Mouse (Mus musculus) CH12.LX (cell line): ENCODE results near the gene Chuk. TPM values are rescaled to one million over a fixed set of nuclear protein-coding genes. Genes with fewer than 3 reads are reported as not detected.

Experiments used
- DNase-seq: peaks from one replicate; pipeline ENCODE4 v3.0.0-alpha.2; 2013; ENCODE audit errors: extremely low read depth
- H3K27ac ChIP-seq: 2 replicates; pipeline ENCODE4 v1.5.1; 2012; ENCODE audit warnings: low read depth, mild to moderate bottlenecking, control low read depth, moderate library complexity; ENCODE audit not compliant: insufficient read depth
- H3K27me3 ChIP-seq: replicated peaks from 2 replicates; pipeline ENCODE3; 2012; ENCODE audit warnings: inconsistent platforms
- H3K36me3 ChIP-seq, 2 experiments: replicated peaks in 1 of 2; 2 replicates each; pipeline versions ENCODE3 to v1.6.1; 2012; ENCODE audit warnings: inconsistent platforms in 1 of 2, low read length in 1 of 2, mild to moderate bottlenecking in 1 of 2, mixed read lengths in 1 of 2, moderate library complexity in 1 of 2; ENCODE audit not compliant: control insufficient read depth in 1 of 2, insufficient read depth in 1 of 2
- H3K4me1 ChIP-seq, 2 experiments: 2 replicates each; pipeline ENCODE4 v1.6.1; 2012; ENCODE audit warnings: inconsistent platforms in 1 of 2, moderate library complexity in 1 of 2; ENCODE audit not compliant: insufficient read depth in 2 of 2, control insufficient read depth in 1 of 2
- H3K4me2 ChIP-seq: 2 replicates; pipeline ENCODE4 v1.6.1; 2012; ENCODE audit warnings: low read depth, mild to moderate bottlenecking, control low read depth; ENCODE audit not compliant: poor library complexity, insufficient read depth, severe bottlenecking
- H3K4me3 ChIP-seq, 3 experiments: fragments of 150-350 bp in 1 of 3; sonication (generic) in 1 of 3; replicated peaks in 1 of 3; 2 replicates each; pipeline versions ENCODE3 to v1.5.1; 2011 to 2012; ENCODE audit warnings: low read depth in 2 of 3, low read length in 2 of 3, mild to moderate bottlenecking in 2 of 3, moderate library complexity in 2 of 3, control low read depth in 1 of 3, improper control_type of control experiment in 1 of 3, inconsistent platforms in 1 of 3, mixed read lengths in 1 of 3; ENCODE audit not compliant: poor library complexity in 1 of 3
- H3K79me2 ChIP-seq: replicated peaks from 2 replicates; pipeline ENCODE4 v1.6.1; 2012; ENCODE audit warnings: mild to moderate bottlenecking, moderate library complexity; ENCODE audit not compliant: control insufficient read depth, poor library complexity, insufficient read depth, severe bottlenecking; ENCODE audit errors: extremely low read depth
- H3K9ac ChIP-seq: 2 replicates; pipeline ENCODE4 v1.6.1; 2012; ENCODE audit warnings: low read depth, mild to moderate bottlenecking, control low read depth, moderate library complexity; ENCODE audit not compliant: insufficient read depth
- H3K9me3 ChIP-seq: replicated peaks from 2 replicates; pipeline ENCODE3; 2012; ENCODE audit warnings: low read length, inconsistent platforms, mixed read lengths
- CHD1 ChIP-seq: IDR thresholded peaks from 2 replicates; pipeline ENCODE4 v1.6.1; 2012; ENCODE audit warnings: low read depth, low read length, improper control_type of control experiment, inconsistent platforms
- CHD2 ChIP-seq: IDR thresholded peaks from 2 replicates; pipeline ENCODE4 v1.6.1; 2011; ENCODE audit warnings: low read length, improper control_type of control experiment
- CTCF ChIP-seq, 2 experiments: IDR thresholded peaks in 1 of 2; conservative IDR thresholded peaks in 1 of 2; 2 replicates each; pipeline ENCODE4 v1.5.1; 2011 to 2012; ENCODE audit warnings: low read depth in 2 of 2, low read length in 2 of 2, improper control_type of control experiment in 1 of 2, inconsistent platforms in 1 of 2, mild to moderate bottlenecking in 1 of 2, moderate library complexity in 1 of 2
- E2F4 ChIP-seq: IDR thresholded peaks from 2 replicates; pipeline ENCODE4 v1.6.1; 2011; ENCODE audit warnings: low read depth, low read length, improper control_type of control experiment; ENCODE audit not compliant: insufficient replicate concordance
- EP300 ChIP-seq: IDR thresholded peaks from 2 replicates; pipeline ENCODE4 v1.6.1; 2011; ENCODE audit warnings: low read length, improper control_type of control experiment
- HCFC1 ChIP-seq: IDR thresholded peaks from 2 replicates; pipeline ENCODE4 v1.6.1; 2012; ENCODE audit warnings: low read depth, mild to moderate bottlenecking, inconsistent platforms, low read length, improper control_type of control experiment
- IRF4 ChIP-seq: IDR thresholded peaks from 2 replicates; pipeline ENCODE4 v1.6.1; 2014; ENCODE audit warnings: low read depth, mild to moderate bottlenecking, inconsistent platforms, low read length, improper control_type of control experiment
- JUND ChIP-seq: conservative IDR thresholded peaks from 2 replicates; pipeline ENCODE4 v1.6.1; 2011; ENCODE audit warnings: low read depth, low read length, improper control_type of control experiment
- MAFK ChIP-seq: IDR thresholded peaks from 2 replicates; pipeline ENCODE4 v1.6.1; 2011; ENCODE audit warnings: low read length, improper control_type of control experiment; ENCODE audit not compliant: insufficient replicate concordance
- MAX ChIP-seq: IDR thresholded peaks from 2 replicates; pipeline ENCODE4 v1.6.1; 2011; ENCODE audit warnings: low read length, improper control_type of control experiment
- MAZ ChIP-seq: IDR thresholded peaks from 2 replicates; pipeline ENCODE4 v1.6.1; 2012; ENCODE audit warnings: low read depth, mild to moderate bottlenecking, inconsistent platforms, low read length, improper control_type of control experiment, moderate library complexity
- MYC ChIP-seq: IDR thresholded peaks from 2 replicates; pipeline ENCODE4 v1.6.1; 2011; ENCODE audit warnings: low read depth, mild to moderate bottlenecking, improper control_type of control experiment, low read length
- NRF1 ChIP-seq: IDR thresholded peaks from 2 replicates; pipeline ENCODE4 v1.6.1; 2014; ENCODE audit warnings: low read depth, mild to moderate bottlenecking, inconsistent platforms, low read length, improper control_type of control experiment, moderate library complexity
- RAD21 ChIP-seq: IDR thresholded peaks from 2 replicates; pipeline ENCODE4 v1.6.1; 2011; ENCODE audit warnings: low read depth, mild to moderate bottlenecking, low read length, improper control_type of control experiment, moderate library complexity
- SMC3 ChIP-seq: IDR thresholded peaks from 2 replicates; pipeline ENCODE4 v1.6.1; 2011; ENCODE audit warnings: low read depth, low read length, improper control_type of control experiment
- TCF12 ChIP-seq: IDR thresholded peaks from 2 replicates; pipeline ENCODE4 v1.6.1; 2014; ENCODE audit warnings: low read depth, mild to moderate bottlenecking, inconsistent platforms, low read length, improper control_type of control experiment
- ZC3H11A ChIP-seq: IDR thresholded peaks from 2 replicates; pipeline ENCODE4 v1.6.1; 2012; ENCODE audit warnings: low read depth, mild to moderate bottlenecking, inconsistent platforms, low read length, improper control_type of control experiment
- ZKSCAN1 ChIP-seq: IDR thresholded peaks from 2 replicates; pipeline ENCODE4 v1.6.1; 2012; ENCODE audit warnings: low read depth, inconsistent platforms, low read length, improper control_type of control experiment, borderline replicate concordance
- dilution Hi-C: fragments of 300-500 bp; cut with MboI; formaldehyde crosslinking; loops from 2 replicates; pipeline ENCODE4 v1.14.3; 2020; ENCODE audit warnings: low sequenced_read_pairs; ENCODE audit not compliant: extremely low pct_unique_long_range_greater_than_20kb, extremely low pct_ligation_motif_present
- in situ Hi-C: fragments of 300-500 bp; cut with MboI; formaldehyde crosslinking; loops from 3 replicates; pipeline ENCODE4 v1.14.3; 2019; ENCODE audit warnings: low sequenced_read_pairs, low pct_ligation_motif_present, low pct_unique_long_range_greater_than_20kb, mixed read lengths
- polyA plus RNA-seq: library from polyadenylated mRNA; unstranded; fragments of >175 nt; gene quantifications from 2 replicates; pipeline ENCODE4 v1.2.1, GENCODE M21; 2012; ENCODE audit warnings: low read depth; ENCODE audit not compliant: insufficient read length
- total RNA-seq, 2 experiments: library from RNA; depleted of rRNA; stranded (reverse); fragments of 300-350 nt in 1 of 2; fragments of >200 nt in 1 of 2; gene quantifications; 2 replicates each; pipeline ENCODE4 v1.2.3; 2012 to 2014

The Chuk gene
- total and polyA plus RNA-seq, 3 experiments = 36.9 to 82.4 (median 42.7) TPM

- TF ChIP-seq SMC3 (no peak), E2F4 (no peak), ZC3H11A (no peak), MAFK (0 out of 2 replicates have a peak, but pooled peaks have one; percentile 21), MAX (no peak), TCF12 (peak; percentile 76), EP300 (peak; percentile 93), HCFC1 (no peak), JUND (peak; percentile 52; the same call in 1 of the 2 replicates), MAZ (no peak), CTCF (conservative IDR thresholded peaks at IDR 0.05 in 1 of 2, IDR thresholded peaks at IDR 0.05 in 1 of 2; ENCODE audit: low read depth in 2 of 2, low read length in 2 of 2) (no peak)
Measured at GRCm38 (mm10) chr19:44067323-44068049, 39.8 kb downstream of the Chuk start (continued).

DNA sequence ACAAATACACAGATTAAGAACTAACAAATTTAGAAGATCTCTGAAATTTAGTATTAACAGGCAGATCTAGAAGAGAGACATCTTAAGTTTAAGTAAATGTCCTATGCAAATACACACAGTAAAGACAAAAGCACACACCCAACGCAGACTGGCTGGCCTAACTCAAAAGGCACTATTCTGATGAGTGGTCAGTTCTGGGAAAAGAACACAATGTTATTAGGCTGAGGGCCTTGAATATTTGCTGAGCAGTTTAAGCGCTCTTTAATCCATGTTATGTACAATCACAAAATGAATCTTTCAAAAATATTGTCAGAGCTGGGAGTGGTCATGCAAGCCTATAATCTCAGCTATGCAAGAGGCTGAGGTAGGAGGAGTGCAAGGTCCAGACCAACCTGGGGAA, 42.5 kb downstream of the Chuk start:
- dilution Hi-C loops = no loop called here
- Histone ChIP-seq H3K36me3 (peaks cover 16 to 50% of the 10 kb centered on the region in 2 experiments), H3K9ac (no peak overlapping the region)
- TF ChIP-seq EP300 (no peak), RAD21 (no peak), CHD1 (no peak), NRF1 (no peak), JUND (no peak), IRF4 (no peak), MYC (no peak), HCFC1 (no peak), CHD2 (no peak), ZKSCAN1 (no peak), MAFK (no peak)
- TF ChIP-seq, all 38 proteins: peak for 0
- Histone ChIP-seq H3K4me3 (no peak overlapping the region), H3K4me1 (peaks cover 3 to 38% of the 10 kb centered on the region in 2 experiments; a peak in 3 of 4 replicates), H3K79me2 (peaks cover 8% of the 10 kb centered on the region), H3K27ac (no peak overlapping the region), H3K27me3 (no peaks in the 10 kb centered on the region), H3K9me3 (no peaks in the 10 kb centered on the region), H3K4me2 (no peak overlapping the region)
- in situ Hi-C loops = no loop called here
- no peak for DNase-seq
